ENCODE assay signal across 11 mouse cellular contexts in genomic region chr17:33965846-33966550, GRCm38 (mm10).
"Had no signal": no experiment of that assay in that cellular context is flagged by ENCODE, and none has a peak within 500 bp of the region (broad histone marks: within the 10 kb centered on the region; RNA-seq: fewer than 3 reads in every experiment).

No protein-coding gene starts in this region.

- H3K9me3 ChIP-seq: liver, embryonic 13.5 days had no signal

- H3K4me3 ChIP-seq: left cerebral cortex, adult 2 months; liver, embryonic 13.5 days had no signal

- H3K9ac ChIP-seq: liver, embryonic 13.5 days had no signal

- H3K4me2 ChIP-seq: liver, embryonic 13.5 days; midbrain, embryonic 11.5 days had no signal

- DNase-seq: kidney, adult 9 months; kidney, postnatal 25 days; layer of hippocampus, postnatal 36 days; liver, embryonic 13.5 days; lung, adult 2 months; lung, postnatal 14 days; midbrain, embryonic 14.5 days; thymus, postnatal 25 days had no signal

- H3K27me3 ChIP-seq: liver, embryonic 13.5 days had no signal

- H3K27ac ChIP-seq: kidney, postnatal 0 days; left cerebral cortex, adult 2 months; liver, embryonic 13.5 days had no signal
